Mouse (Mus musculus): ENCODE measurements at regions not wholly inside any gene's neighbourhood (a gene's known extent, or its start where the extent isn't known, plus 50 kb on each side); places are given as distances from the start of the nearest gene placed in this dataset.

DNA sequence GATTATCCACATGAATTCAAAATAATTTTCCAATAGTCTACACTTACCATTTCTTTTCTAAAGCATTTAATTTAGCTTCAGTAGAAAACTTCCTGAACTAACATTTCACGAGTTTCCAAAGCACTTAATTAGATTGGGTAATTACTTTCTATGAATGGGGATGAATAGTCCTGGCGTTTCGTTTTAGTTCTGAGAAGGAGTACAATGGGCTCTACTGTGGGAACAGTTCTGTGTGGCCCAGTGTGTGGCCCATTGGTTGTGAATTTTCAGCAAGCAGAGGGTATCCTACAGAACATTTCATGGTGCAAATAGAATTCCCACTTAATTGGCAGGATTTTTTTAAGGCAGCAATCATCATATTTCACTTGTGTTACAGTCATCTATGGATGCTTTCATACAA lies 95.5 kb downstream of the 1700017N19Rik start:
- ATAC-seq = no peak

DNA sequence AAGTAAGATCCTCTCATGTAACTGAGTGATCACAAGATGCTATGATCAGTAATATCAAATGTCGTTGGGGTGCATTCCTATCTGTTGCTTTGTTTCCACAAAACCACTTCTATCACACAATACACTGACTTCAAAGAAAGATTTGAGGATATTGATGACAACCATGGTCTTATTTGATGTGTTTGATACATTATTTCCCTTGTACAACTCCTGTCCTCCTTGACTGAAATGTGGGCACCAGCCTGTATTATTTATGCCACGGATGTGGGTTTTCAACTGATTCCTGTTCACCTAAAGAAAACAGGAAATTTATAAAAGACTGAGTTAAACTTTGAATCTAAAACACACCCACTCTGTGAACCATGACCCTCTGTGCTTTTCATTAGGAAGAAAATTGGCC lies 105.7 kb downstream of the 1700017N19Rik start:
- peak; percentile 25 for ATAC-seq

DNA sequence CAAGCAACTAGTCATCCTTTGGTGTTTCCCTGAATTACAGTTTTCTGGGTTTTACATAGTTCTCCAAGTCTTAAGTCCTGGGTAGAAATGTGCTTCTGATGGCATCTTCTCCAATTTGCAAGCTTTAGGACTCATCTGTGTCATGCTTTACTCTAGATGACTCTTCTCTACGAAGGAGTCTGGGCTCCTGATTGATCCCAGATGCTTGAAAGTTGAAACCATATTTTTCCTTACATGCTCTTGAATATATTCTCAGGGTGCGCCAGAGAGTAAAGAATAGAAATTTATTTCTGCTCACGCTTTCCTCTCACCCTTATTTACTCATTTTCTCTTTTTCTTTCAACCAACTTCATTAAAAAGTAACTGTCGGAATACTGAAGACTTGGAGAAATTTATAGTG lies 108.9 kb downstream of the 1700017N19Rik start:
- no peak for ATAC-seq

DNA sequence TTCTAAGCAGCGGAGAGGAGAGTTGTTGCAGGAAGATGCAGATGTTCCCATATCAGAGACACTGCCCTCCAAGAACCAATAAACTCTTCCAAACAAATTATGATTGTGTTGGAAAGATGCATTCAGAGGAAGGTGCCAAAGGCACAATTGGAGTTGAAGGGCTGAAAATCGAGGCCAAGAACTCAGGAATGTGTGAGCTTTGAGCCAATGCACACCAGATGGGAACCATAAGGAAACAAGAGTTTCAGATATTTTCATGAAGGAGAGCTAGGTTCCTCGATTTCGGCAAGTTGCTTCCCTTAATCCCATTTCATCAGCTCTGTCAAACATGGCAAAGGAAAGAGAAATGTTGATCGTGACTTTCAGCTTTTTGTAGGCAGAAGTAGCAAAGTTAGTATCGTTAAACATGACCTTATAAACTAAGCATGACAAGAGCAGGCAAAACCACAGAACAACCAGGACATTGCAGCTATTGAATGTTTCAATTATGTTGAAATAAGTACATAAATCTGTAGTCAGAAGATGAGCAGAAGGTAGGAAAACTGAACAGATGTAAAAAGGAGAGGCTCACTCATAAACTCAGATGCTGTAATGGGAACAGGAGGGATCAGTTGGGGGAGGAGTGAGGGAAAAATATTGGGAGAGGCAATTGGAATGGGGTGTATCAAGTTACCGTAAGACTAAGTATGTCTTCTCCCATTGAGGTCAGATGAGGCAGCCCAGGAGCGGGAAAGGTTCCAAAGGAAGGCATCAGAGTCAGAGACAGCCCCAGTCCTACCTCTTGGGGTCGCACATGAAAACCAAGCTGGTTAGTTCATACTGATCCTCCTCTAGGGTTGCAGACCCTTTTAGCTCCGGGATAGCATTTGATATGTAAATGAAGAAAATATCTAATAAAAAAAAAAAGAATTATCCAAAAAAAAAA lies 110.3 kb downstream of the 1700017N19Rik start:
- no peak for ATAC-seq

DNA sequence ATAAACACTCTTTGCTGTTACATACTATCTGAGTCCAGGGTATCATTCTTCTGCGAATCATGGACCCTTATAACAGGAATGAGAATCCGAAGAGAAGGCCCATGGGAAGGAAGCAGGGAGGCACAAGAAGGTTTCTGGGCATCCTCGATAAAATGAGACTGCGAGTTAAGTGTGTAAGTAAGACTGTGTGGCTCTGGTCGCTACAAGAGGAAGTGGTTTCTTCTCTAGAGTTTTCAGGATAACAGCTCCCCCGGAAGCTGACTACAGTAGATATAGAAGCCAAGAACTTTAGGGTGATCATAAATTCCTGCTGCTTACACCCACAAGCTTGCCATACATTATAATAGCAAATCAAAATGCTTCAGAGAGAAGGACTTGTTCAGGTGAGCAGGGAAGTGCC lies 111.7 kb downstream of the 1700017N19Rik start:
- ATAC-seq = no peak

DNA sequence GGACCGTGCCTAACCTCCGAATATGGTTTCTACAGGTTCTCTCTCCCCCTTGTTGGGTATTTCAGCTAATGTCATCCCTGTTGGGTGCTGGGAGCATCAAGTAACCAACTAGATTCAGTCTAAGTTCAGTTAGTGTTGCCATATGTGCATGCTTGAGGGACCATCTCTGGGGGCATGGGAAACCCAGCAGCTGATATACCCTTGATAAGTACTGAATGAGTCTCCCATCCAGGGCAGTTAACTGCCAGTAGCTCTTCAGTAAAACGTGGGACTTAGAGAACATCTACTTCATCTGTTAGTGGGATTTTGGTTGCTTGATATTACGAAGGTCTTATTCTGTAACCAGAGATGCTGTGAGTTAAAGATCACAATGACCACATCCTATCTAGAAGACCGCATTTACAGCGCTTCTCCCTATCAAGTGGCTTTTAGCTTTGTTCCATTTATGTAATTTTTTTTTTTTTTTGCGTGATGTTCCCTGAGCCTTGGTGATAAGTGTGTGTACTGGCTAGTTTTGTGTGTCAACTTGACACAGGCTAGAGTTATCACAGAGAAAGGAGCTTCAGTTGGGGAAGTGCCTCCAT lies 125.9 kb downstream of the 1700017N19Rik start:
- no peak for ATAC-seq

DNA sequence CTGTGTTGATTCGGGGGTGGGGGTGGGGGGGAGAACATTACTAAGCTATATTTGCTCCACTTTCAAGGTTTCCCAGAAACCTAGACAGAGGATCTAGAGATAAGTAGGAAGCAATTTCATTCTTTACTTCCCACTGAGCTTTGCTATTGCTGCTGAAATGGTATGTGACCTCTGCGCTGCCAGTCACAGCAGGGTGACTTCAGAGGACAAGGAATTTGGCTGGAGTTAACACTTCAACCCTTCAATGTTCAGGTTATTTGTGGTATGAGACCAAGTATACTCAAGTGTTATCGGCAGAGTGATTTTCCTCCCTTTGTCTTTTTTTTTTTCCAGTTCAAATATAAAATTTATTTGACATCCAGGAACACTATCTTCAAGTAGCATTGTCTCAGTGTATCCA lies 128.3 kb downstream of the 1700017N19Rik start:
- no peak for ATAC-seq

DNA sequence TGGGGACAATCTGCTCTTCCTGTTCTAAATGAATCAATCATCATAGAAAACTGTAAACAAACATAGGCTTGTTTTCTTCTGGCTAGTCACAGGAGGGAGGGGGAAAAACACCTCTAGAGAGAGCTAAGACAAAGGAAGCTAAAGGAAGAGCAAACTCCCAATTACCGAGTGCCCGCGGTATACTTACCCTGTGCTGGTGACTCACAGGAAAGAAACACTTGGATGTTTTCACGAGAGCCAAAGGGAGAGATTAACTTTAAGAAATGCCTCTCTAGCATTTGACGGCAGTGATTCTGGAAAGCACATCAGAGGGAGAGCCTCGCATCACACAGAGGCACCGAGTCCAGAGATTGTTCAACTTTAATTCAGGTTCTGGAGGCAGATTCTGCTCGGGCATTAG lies 151.0 kb downstream of the 1700017N19Rik start:
- no peak for ATAC-seq

DNA sequence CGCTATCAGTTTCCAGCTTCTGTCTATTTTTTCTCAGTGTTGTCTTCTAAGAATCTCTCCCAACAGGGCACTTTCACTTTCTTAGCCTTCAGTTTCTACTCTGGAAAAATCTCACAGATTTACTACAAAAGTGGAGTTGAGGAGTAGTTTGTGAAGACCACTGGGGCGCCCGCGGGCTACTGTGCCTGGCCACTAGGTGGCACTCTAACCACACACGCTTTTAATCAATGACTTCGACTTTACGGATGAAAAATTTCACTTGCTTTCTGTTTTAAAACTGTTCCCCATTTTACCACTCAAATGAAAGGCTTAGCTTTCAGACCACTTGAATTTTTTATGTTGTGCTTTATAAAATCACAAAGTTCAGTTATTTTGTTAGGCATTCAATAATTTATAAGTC lies 151.8 kb downstream of the 1700017N19Rik start:
- no peak for ATAC-seq

DNA sequence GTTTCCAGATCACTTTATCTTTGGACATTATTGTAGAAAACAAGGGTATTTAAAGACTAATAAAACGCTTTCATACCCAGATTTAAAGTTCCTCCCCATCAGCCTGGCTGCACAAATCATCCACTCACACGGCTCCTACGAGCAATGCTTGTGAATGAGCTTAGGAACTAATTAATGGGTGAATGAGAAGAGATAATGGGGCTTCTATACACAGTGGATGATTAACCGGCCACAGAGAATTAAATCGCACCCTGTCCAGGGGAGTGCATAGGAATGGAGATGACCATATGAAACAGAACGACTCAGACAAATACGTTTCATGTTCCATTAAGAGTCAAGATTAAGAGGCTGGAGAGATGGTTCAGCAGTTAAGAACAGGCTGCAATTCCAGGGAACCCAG lies 155.9 kb downstream of the 1700017N19Rik start:
- no peak for ATAC-seq

DNA sequence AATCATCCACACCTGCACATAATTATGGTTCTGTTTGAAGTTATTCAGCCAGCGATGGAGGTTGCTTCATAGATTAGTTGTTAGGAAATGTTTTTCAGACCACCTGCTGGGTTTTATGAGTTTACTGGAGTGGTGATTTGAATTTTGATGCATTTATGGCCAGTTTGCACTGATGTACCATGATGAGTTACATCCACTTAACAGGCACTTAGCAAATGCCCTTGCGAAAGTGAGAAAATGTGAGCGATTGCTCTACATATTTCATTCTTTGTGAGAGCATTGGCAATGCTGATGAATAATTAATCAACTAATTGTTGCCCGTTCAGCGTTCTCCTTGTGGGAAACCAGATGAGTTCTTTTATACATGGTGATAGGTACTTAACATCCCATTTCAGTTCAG lies 164.7 kb downstream of the 1700017N19Rik start:
- no peak for ATAC-seq

DNA sequence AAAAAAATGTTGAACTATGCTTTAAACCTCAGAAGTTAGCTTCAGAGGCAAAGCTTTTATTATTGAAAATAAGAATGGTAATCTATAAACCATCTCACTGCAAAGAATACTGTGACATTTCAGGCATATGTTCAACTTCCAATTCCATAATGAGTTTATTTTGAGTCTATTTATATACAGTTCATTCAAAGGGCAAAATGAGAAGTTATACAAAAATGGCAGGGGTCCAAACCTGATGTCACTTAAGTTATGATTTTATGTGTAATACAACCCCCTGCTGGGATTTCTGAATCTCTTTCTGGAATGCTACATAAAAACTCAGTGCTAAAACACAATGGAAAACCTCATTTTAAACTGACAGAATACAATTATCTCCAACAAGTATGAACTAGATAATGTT lies 184.0 kb downstream of the 1700017N19Rik start:
- ATAC-seq = no peak

DNA sequence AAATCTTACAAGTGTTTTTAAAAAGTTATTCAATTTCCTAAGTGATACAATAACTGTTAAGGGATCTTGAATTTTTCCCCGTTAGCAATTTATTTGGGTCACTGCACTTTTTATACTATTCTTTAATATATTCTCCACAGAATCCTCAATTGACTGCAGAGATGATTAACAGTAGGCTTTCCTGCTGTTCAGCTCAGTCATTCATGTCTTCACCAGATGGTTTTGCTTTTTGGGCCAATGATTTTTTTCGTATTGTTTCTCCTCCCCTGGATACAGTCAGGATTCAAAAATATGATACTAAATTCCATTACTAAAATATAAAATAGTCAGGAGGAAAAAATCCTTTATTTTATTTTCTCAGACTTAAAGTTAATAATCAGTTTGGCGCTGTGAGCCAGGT lies 201.9 kb downstream of the 1700017N19Rik start:
- no peak for ATAC-seq

DNA sequence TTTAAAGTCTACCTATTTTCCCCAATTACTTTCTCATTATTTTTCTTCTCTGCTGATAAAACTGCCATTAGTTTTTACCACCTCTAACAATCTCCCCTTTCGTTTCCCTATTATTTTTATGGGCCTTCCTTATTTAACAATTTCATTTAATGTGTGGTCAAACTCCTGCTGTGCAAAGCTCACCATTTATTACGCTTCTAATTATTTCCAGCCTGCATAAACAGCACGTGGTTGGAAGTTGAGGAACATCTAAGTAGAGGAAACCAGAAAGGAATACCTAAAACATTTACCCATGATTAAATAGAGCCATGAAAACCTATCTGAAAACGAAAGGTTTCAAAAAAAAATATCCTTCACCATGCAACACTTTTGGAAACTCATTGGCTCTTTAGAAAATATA lies 202.3 kb downstream of the 1700017N19Rik start:
- ATAC-seq = no peak

DNA sequence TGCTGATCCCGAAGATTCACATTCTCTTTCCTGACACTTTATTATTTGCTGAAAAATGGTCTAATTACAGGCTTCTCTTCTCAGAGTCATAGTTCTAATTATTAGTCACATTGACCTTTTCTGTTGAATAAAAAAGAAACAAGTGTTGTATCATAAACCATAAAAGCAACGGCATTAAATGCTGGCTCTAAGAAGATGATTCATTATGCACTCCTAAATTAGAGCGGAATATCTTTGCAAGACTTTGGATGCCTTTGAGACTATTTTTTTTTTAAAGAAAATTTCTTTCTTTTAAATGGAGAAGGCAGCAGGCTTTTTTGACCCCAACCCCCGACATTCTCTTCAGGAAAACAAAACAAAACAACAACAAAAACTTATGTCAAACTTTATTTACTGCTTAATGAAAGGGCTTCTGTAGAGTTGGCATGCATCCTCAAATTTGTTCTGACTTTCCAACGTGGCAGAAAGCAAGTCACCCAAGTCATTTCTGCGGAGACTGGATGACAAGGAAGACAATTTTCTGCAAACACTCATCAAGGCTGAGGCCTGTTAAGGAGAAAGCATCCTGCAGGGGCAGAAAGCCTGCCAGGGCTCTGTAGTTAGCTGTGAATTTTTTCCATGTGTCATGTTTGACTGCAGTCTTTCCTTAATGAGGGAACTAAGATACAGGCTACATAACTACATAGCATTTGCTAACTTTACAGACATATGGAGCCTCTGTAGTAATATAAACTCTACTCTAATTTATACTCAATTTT lies 205.1 kb downstream of the 1700017N19Rik start:
- ATAC-seq = no peak

DNA sequence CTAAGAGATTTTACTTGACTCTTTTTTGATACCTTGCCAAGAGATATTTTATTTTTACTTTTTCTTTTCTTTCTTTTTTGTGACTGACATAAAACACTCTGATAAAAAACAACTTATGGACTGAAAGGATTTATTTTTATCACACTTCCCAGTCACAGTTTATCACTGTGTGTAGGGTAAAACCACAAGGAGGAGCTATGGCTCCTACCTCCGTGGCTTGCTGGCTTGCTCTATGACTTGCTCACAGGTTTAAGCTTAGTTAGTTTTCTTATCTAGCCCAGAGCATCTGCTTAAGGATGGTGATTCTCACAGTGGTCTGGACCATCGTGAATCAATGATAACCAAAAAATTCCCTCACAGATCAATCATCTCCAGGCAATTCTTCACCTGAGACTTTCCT lies 221.4 kb downstream of the 1700017N19Rik start:
- no peak for ATAC-seq

DNA sequence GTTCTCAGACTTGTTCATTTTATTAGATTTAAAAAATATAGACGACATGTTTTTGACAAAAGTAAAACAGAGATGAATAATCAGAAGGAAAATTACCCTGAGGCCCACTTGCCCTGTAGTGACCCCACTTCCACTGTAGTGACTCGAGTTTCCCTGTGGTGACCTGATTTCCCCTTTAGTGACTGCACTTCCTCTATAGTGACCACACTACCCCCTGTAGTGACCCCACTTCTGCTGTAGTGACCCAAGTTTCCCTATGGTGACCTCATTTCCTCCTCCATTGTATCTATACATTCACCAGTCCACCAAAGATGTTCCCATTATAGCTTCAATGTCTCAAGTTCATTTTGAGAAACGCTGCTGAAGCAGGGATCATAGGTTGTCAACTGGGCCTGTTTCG lies 244.5 kb downstream of the 1700017N19Rik start:
- no peak for ATAC-seq

DNA sequence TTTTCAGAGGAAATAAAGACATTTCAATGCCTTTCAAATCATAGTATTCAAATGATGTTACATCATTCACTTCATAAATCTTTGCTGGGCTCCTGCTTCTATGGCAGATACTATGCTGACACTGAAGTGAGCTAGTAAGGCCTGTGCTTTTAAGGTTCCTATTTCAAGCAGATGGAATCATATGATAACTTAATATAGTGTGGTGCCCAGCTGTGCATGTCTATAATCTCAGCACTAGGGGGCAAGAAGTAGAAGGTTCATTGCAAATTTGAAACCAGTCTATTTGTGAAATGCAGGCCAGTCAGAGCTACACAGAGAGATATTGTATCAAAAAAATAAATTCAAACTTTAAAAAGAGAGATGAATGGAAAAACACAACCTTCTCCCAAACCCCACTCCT lies 262.9 kb downstream of the 1700017N19Rik start:
- no peak for ATAC-seq

DNA sequence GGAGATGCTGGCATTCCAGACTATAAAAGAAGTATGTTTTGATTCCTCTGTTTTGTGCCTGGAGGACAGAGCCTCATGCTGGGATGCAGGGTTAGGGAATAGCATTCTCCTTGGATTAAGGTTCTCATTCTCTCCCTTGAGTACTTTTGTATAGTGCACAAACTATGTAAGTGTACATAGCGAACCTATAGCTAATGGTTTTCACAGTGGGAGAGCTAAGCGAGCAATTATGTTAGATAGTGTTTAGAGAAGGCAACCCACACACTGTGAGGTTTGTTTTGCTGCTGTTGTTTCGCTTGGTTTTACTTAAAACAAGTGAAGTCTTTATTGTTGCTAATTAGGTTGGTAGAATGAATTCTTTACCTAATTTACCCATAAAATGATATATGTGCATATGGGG lies 266.2 kb downstream of the 1700017N19Rik start:
- ATAC-seq = no peak

DNA sequence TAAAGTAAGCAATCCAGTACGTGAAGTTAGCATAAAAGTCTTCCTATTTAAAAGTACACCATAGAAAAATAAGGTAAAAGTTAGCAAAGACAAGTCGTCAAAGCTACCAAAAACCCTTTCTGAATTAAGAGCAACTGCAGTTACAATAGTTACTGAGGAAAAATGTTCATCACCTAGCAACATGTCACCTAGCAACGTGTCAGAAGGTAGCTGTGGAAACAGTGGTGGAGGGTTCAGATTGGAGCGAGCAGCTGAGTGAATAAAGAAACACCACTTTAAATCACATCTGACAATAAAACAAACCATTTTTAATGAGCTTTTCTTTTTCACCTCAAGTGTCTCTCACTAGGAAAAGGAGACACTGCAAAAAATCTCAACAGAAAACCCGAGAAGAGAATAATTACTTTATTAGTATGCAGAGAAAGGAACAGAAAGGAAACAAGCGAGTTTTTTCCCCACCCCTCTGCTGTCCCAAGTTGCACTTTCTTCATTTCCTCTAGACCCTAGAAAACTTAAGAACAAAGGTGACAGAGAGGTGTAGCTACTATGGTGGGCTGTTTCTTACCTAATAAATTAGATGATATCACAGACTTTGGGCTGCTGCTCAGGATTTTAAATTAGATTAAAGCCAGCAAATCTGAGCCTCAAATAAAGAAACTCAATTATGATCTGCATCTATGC lies 275.4 kb downstream of the 1700017N19Rik start:
- ATAC-seq = no peak

DNA sequence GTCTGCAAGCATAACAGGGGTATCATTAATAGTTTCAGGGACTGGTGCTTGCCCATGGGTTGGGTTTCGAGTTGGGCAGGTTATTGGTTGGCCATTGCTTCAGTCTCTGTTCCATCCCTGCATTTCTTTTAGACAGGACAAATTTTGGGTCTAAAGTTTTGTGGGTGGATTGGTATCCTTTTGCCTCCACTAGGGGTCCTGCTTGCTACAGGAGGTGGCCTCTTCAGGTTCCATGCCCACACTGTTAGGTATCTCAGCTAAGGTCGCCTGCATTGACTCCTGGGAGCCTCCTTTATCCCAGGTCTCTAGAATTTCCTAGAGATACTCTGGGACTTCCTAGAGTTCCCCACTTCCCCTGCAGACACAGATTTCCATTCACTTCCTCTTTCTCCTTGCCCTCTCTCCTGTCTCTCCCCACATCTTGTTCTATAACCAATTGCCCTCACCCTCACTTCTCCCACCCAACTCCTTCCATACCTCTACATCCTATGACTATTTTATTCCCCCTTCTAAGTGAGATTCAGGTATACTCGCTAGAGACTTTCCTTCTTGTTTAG lies 278.2 kb downstream of the 1700017N19Rik start:
- ATAC-seq = no peak

DNA sequence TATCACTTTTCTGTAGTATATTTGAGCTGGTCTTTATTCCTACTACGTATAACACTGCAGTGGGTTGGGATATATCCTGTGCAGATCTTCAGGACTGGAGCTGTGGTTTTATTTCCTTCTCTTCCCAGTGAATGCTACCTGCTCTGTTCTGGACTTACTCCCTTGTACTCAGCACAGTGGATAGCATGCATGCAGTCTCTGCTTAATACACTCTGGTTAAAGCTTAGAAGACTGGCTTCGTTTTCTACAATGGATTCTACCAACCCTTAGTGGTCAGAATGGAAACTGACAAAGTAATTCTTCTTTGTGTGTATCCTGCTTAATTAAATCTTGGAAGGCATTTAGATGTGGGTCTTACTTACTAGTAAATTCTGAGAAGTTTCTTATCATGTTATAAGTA lies 292.3 kb downstream of the 1700017N19Rik start:
- ATAC-seq = no peak

DNA sequence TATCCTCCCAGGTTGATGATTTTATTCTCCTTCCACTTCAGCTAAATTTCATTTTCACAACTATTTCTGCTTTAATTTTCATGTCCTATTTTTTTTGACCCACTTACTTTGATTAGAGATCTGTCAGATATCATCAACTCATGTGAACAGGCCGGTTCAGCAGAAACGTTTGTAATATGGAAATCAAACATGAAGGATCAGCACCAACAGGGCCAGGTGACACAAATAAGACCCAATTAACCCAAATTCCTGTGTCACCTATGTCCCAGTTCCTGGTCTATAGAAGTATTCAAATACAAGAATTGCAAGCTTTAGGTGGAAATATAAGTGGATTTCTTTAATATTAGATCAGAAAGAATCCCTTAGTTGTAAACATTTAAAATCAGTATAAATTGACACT lies 332.7 kb downstream of the 1700017N19Rik start:
- ATAC-seq = no peak
